Mouse (Mus musculus): ENCODE measurements at regions not wholly inside any gene's neighbourhood (a gene's known extent, or its start where the extent isn't known, plus 50 kb on each side); places are given as distances from the start of the nearest gene placed in this dataset.

GRCm38 (mm10) chr9:46851336-46851735 lies 147.2 kb upstream of the Gm4791 start:
- no peaks in the 10 kb centered on the region for H3K27me3 ChIP-seq (ENCODE audit: control insufficient read depth, insufficient read depth, insufficient read length)

GRCm38 (mm10) chr9:46845276-46845675 lies 153.3 kb upstream of the Gm4791 start:
- H3ac ChIP-seq (ENCODE audit: control insufficient read depth, insufficient read length), result no peak overlapping the region
- no peak overlapping the region for H3K4me3 ChIP-seq
- no peak overlapping the region for H3K4me2 ChIP-seq (ENCODE audit: low read depth)
- H3K36me3 ChIP-seq (ENCODE audit: control insufficient read depth, insufficient read depth), result no peaks in the 10 kb centered on the region
- TF ChIP-seq POLR2A (IDR thresholded peaks at IDR 0.05; ENCODE audit: insufficient read length, low read depth), result no peak
- H3K27me3 ChIP-seq (ENCODE audit: control insufficient read depth, insufficient read depth, insufficient read length), result no peaks in the 10 kb centered on the region
- no peaks in the 10 kb centered on the region for H3K79me2 ChIP-seq (ENCODE audit: control insufficient read depth, insufficient read depth)

More at GRCm38 (mm10) chr9:46851336-46851735, 147.2 kb upstream of the Gm4791 start:
- Histone ChIP-seq H3K36me3 (ENCODE audit: control insufficient read depth, insufficient read depth) (no peaks in the 10 kb centered on the region), H3K4me2 (ENCODE audit: low read depth) (no peak overlapping the region), H3ac (ENCODE audit: control insufficient read depth, insufficient read length) (no peak overlapping the region), H3K4me3 (no peak overlapping the region), H3K79me2 (ENCODE audit: control insufficient read depth, insufficient read depth) (no peaks in the 10 kb centered on the region)
- TF ChIP-seq CEBPB (IDR thresholded peaks at IDR 0.05; ENCODE audit: insufficient read depth, poor library complexity, severe bottlenecking) (no peak), TCF12 (IDR thresholded peaks at IDR 0.05; ENCODE audit: insufficient read depth, poor library complexity, severe bottlenecking) (no peak), REST (IDR thresholded peaks at IDR 0.05; ENCODE audit: insufficient read depth, insufficient read length) (no peak), SRF (IDR thresholded peaks at IDR 0.05; ENCODE audit: control insufficient read depth, insufficient read length, low read depth) (no peak), TCF3 (IDR thresholded peaks at IDR 0.05; ENCODE audit: insufficient read length, low read depth) (no peak), MYOG (IDR thresholded peaks at IDR 0.05; ENCODE audit: control insufficient read depth in 1 of 3, insufficient read depth in 1 of 3, insufficient read length in 2 of 3, low read depth in 2 of 3) (no peak), E2F4 (IDR thresholded peaks at IDR 0.05; ENCODE audit: insufficient read depth) (no peak), MAX (IDR thresholded peaks at IDR 0.05; ENCODE audit: low read depth) (no peak), MYOD1 (IDR thresholded peaks at IDR 0.05; ENCODE audit: control insufficient read depth in 1 of 3, insufficient read length in 2 of 3, low read depth in 2 of 3) (no peak), USF1 (IDR thresholded peaks at IDR 0.05; ENCODE audit: low read depth) (no peak), POLR2A (IDR thresholded peaks at IDR 0.05; ENCODE audit: insufficient read length, low read depth) (no peak), POLR2AphosphoS2 (IDR thresholded peaks at IDR 0.05; ENCODE audit: insufficient read length, low read depth) (no peak)

GRCm38 (mm10) chr9:46843781-46844180 lies 154.8 kb upstream of the Gm4791 start:
- H3ac ChIP-seq (ENCODE audit: control insufficient read depth, insufficient read length), result no peak overlapping the region
- no peaks in the 10 kb centered on the region for H3K36me3 ChIP-seq (ENCODE audit: control insufficient read depth, insufficient read depth)
- no peak overlapping the region for H3K4me3 ChIP-seq
- H3K79me2 ChIP-seq (ENCODE audit: control insufficient read depth, insufficient read depth), result no peaks in the 10 kb centered on the region
- no peaks in the 10 kb centered on the region for H3K27me3 ChIP-seq (ENCODE audit: control insufficient read depth, insufficient read depth, insufficient read length)
- TF ChIP-seq USF1 (IDR thresholded peaks at IDR 0.05; ENCODE audit: low read depth), result no peak
- no peak for TF ChIP-seq TCF3 (IDR thresholded peaks at IDR 0.05; ENCODE audit: insufficient read length, low read depth)
- TF ChIP-seq SRF (IDR thresholded peaks at IDR 0.05; ENCODE audit: control insufficient read depth, insufficient read length, low read depth), result no peak
- no peak for TF ChIP-seq TCF12 (IDR thresholded peaks at IDR 0.05; ENCODE audit: insufficient read depth, poor library complexity, severe bottlenecking)
- TF ChIP-seq REST (IDR thresholded peaks at IDR 0.05; ENCODE audit: insufficient read depth, insufficient read length), result no peak
- TF ChIP-seq MYOG (IDR thresholded peaks at IDR 0.05; ENCODE audit: control insufficient read depth in 1 of 3, insufficient read depth in 1 of 3, insufficient read length in 2 of 3, low read depth in 2 of 3), result no peak
- H3K4me2 ChIP-seq (ENCODE audit: low read depth), result no peak overlapping the region

DNA sequence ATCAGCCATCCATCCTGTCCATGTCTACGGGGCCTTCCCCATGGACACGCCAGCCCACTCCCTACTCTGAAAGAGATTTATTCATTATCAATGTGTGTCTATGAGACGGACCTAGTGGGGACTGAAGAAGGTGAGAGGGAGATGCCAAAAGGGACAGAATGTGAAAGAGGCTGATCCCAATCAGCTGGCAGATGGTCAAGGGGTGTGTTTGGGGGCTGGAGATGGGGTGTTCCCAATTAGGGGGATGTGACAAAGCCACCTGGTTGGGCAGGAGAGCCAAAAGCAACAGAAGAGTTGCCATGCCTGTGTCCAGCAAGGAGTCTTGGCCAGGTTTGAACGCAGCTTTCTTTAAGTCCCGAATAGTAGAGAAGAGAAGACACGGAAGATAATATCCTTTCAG lies 157.0 kb upstream of the Gm4791 start:
- no peak for TF ChIP-seq TCF3 (IDR thresholded peaks at IDR 0.05; ENCODE audit: insufficient read length, low read depth)
- TF ChIP-seq MAX (IDR thresholded peaks at IDR 0.05; ENCODE audit: low read depth), result no peak
- TF ChIP-seq REST (IDR thresholded peaks at IDR 0.05; ENCODE audit: insufficient read depth, insufficient read length), result no peak
- no peak for TF ChIP-seq SRF (IDR thresholded peaks at IDR 0.05; ENCODE audit: control insufficient read depth, insufficient read length, low read depth)
- no peak for TF ChIP-seq TCF12 (IDR thresholded peaks at IDR 0.05; ENCODE audit: insufficient read depth, poor library complexity, severe bottlenecking)
- no peak for TF ChIP-seq MYOG (IDR thresholded peaks at IDR 0.05; ENCODE audit: control insufficient read depth in 1 of 3, insufficient read depth in 1 of 3, insufficient read length in 2 of 3, low read depth in 2 of 3)
- no peak for TF ChIP-seq USF1 (IDR thresholded peaks at IDR 0.05; ENCODE audit: low read depth)
- TF ChIP-seq POLR2AphosphoS2 (IDR thresholded peaks at IDR 0.05; ENCODE audit: insufficient read length, low read depth), result no peak
- no peak for TF ChIP-seq POLR2A (IDR thresholded peaks at IDR 0.05; ENCODE audit: insufficient read length, low read depth)
- no peak for TF ChIP-seq E2F4 (IDR thresholded peaks at IDR 0.05; ENCODE audit: insufficient read depth)
- TF ChIP-seq CEBPB (IDR thresholded peaks at IDR 0.05; ENCODE audit: insufficient read depth, poor library complexity, severe bottlenecking), result no peak
- no peak for TF ChIP-seq MYOD1 (IDR thresholded peaks at IDR 0.05; ENCODE audit: control insufficient read depth in 1 of 3, insufficient read length in 2 of 3, low read depth in 2 of 3)
- Histone ChIP-seq H3K4me2 (ENCODE audit: low read depth) (no peak overlapping the region), H3K27me3 (ENCODE audit: control insufficient read depth, insufficient read depth, insufficient read length) (no peaks in the 10 kb centered on the region), H3ac (ENCODE audit: control insufficient read depth, insufficient read length) (no peak overlapping the region), H3K79me2 (ENCODE audit: control insufficient read depth, insufficient read depth) (no peaks in the 10 kb centered on the region), H3K4me3 (no peak overlapping the region), H3K36me3 (ENCODE audit: control insufficient read depth, insufficient read depth) (no peaks in the 10 kb centered on the region)

- no peaks in the 10 kb centered on the region for H3K36me3 ChIP-seq (ENCODE audit: control insufficient read depth, insufficient read depth)
- no peak for TF ChIP-seq E2F4 (IDR thresholded peaks at IDR 0.05; ENCODE audit: insufficient read depth)
- TF ChIP-seq TCF3 (IDR thresholded peaks at IDR 0.05; ENCODE audit: insufficient read length, low read depth), result no peak
- TF ChIP-seq USF1 (IDR thresholded peaks at IDR 0.05; ENCODE audit: low read depth), result no peak
- TF ChIP-seq REST (IDR thresholded peaks at IDR 0.05; ENCODE audit: insufficient read depth, insufficient read length), result no peak
- no peak for TF ChIP-seq CEBPB (IDR thresholded peaks at IDR 0.05; ENCODE audit: insufficient read depth, poor library complexity, severe bottlenecking)
- H3K4me3 ChIP-seq, result no peak overlapping the region
- no peak overlapping the region for H3K4me2 ChIP-seq (ENCODE audit: low read depth)
- H3ac ChIP-seq (ENCODE audit: control insufficient read depth, insufficient read length), result no peak overlapping the region
- no peaks in the 10 kb centered on the region for H3K27me3 ChIP-seq (ENCODE audit: control insufficient read depth, insufficient read depth, insufficient read length)
- H3K79me2 ChIP-seq (ENCODE audit: control insufficient read depth, insufficient read depth), result no peaks in the 10 kb centered on the region
Measured at GRCm38 (mm10) chr9:46835261-46835660, 163.3 kb upstream of the Gm4791 start.
